Mouse (Mus musculus) WW6 (cell line): ENCODE results near the gene Gm45062.

Experiments
- DNase-seq: peaks from one replicate; pipeline ENCODE4 v3.0.0-alpha.2; 2013; ENCODE audit warnings: low read depth, low spot score

Gm45062 gene

GRCm38 (mm10) chr6:8474316-8474715, 215.1 kb downstream of the Gm45062 start:
- DNase-seq: no peak

- DNase-seq: no peak
Measured at GRCm38 (mm10) chr6:8474820-8475219, 215.6 kb downstream of the Gm45062 start.

GRCm38 (mm10) chr6:8479176-8479575, 219.9 kb downstream of the Gm45062 start:
- no peak for DNase-seq

- DNase-seq: no peak
Measured at GRCm38 (mm10) chr6:8484437-8485275, 225.4 kb downstream of the Gm45062 start.

GRCm38 (mm10) chr6:8485414-8486175, 226.3 kb downstream of the Gm45062 start:
- no peak for DNase-seq

- no peak for DNase-seq
Measured at GRCm38 (mm10) chr6:8486391-8487043, 227.3 kb downstream of the Gm45062 start.

- no peak for DNase-seq
Measured at GRCm38 (mm10) chr6:8487044-8487853, 228.0 kb downstream of the Gm45062 start.

GRCm38 (mm10) chr6:8488249-8488648, 229.0 kb downstream of the Gm45062 start:
- no peak for DNase-seq

- DNase-seq: no peak
Measured at GRCm38 (mm10) chr6:8489266-8489665, 230.0 kb downstream of the Gm45062 start.

- DNase-seq: no peak
Measured at GRCm38 (mm10) chr6:8489938-8490585, 230.8 kb downstream of the Gm45062 start.

- DNase-seq: no peak
Measured at GRCm38 (mm10) chr6:8492248-8492647, 233.0 kb downstream of the Gm45062 start.

GRCm38 (mm10) chr6:8495109-8495826, 236.0 kb downstream of the Gm45062 start:
- DNase-seq: no peak

GRCm38 (mm10) chr6:8495827-8496222, 236.6 kb downstream of the Gm45062 start:
- DNase-seq: no peak

GRCm38 (mm10) chr6:8497234-8497867, 238.1 kb downstream of the Gm45062 start:
- no peak for DNase-seq

GRCm38 (mm10) chr6:8497868-8498257, 238.6 kb downstream of the Gm45062 start:
- no peak for DNase-seq

- DNase-seq: no peak
Measured at GRCm38 (mm10) chr6:8498961-8499360, 239.7 kb downstream of the Gm45062 start.

GRCm38 (mm10) chr6:8503953-8504352, 244.7 kb downstream of the Gm45062 start:
- no peak for DNase-seq

GRCm38 (mm10) chr6:8504521-8505228, 245.4 kb downstream of the Gm45062 start:
- DNase-seq: no peak

- DNase-seq: no peak
Measured at GRCm38 (mm10) chr6:8506631-8507030, 247.4 kb downstream of the Gm45062 start.
